Mouse (Mus musculus): ENCODE results near the gene Cabp4. TPM values are rescaled to one million over a fixed set of nuclear protein-coding genes. Genes with fewer than 3 reads are reported as not detected.

Gene Cabp4
- total and polyA plus RNA-seq, 3 experiments = 2.8 to 11.8 (median 6.4) TPM

- peak overlapping the region; percentile 89 for H3K27ac ChIP-seq (ENCODE audit: insufficient read depth, low read depth)
Measured at GRCm38 (mm10) chr19:4114551-4114950, 29.3 kb downstream of the Cabp4 start.

GRCm38 (mm10) chr19:4113806-4114230, 30.0 kb downstream of the Cabp4 start:
- dilution Hi-C loops (cut with MboI; ENCODE audit: extremely low pct_ligation_motif_present, extremely low pct_unique_long_range_greater_than_20kb, low sequenced_read_pairs) = no loop called here
- DNase-seq (ENCODE audit: extremely low read depth) = peak; percentile 82
- peak overlapping the region; percentile 89 for H3K27ac ChIP-seq (ENCODE audit: insufficient read depth, low read depth)
- H3K27me3 ChIP-seq (replicated peaks) = no peaks in the 10 kb centered on the region
- H3K36me3 ChIP-seq (replicated peaks in 1 of 2; ENCODE audit: control insufficient read depth in 1 of 2, insufficient read depth in 1 of 2, low read length in 1 of 2) = peaks cover 80 to 92% of the 10 kb centered on the region in 2 experiments
- H3K79me2 ChIP-seq (replicated peaks; ENCODE audit: control insufficient read depth, extremely low read depth, insufficient read depth, poor library complexity, severe bottlenecking) = no peaks in the 10 kb centered on the region
- H3K9ac ChIP-seq (ENCODE audit: insufficient read depth, low read depth) = peak overlapping the region; percentile 39
- TF ChIP-seq USF1 (IDR thresholded peaks at IDR 0.05; ENCODE audit: low read depth, low read length) = peak; percentile 69
- TF ChIP-seq POLR2A (IDR thresholded peaks at IDR 0.05; ENCODE audit: low read depth, low read length) = 0 out of 2 replicates have a peak, but pooled peaks have one; percentile 24
- TF ChIP-seq JUND (conservative IDR thresholded peaks at IDR 0.05; ENCODE audit: low read depth, low read length) = no peak
- no peak for TF ChIP-seq MYC (IDR thresholded peaks at IDR 0.05; ENCODE audit: low read depth, low read length)
- TF ChIP-seq MAX (IDR thresholded peaks at IDR 0.05; ENCODE audit: low read length) = peak; percentile 84
- TF ChIP-seq SIN3A (IDR thresholded peaks at IDR 0.05; ENCODE audit: low read length) = peak; percentile 39; the same call in 1 of the 2 replicates
- TF ChIP-seq ZNF384 (IDR thresholded peaks at IDR 0.05; ENCODE audit: low read depth, low read length) = no peak
- TF ChIP-seq KAT2A (IDR thresholded peaks at IDR 0.05; ENCODE audit: insufficient replicate concordance, low read length) = 0 out of 2 replicates have a peak, but pooled peaks have one; percentile 56
- TF ChIP-seq POLR2AphosphoS2 (IDR thresholded peaks at IDR 0.05; ENCODE audit: low read depth, low read length) = no peak
- TF ChIP-seq UBTF (IDR thresholded peaks at IDR 0.05; ENCODE audit: low read depth, low read length) = no peak
- TF ChIP-seq E2F4 (IDR thresholded peaks at IDR 0.05; ENCODE audit: insufficient replicate concordance, low read depth, low read length) = no peak
- TF ChIP-seq CHD2 (IDR thresholded peaks at IDR 0.05; ENCODE audit: low read length) = peak; percentile 62
- peak; percentile 62; the same call in 1 of the 2 replicates for TF ChIP-seq MEF2A (IDR thresholded peaks at IDR 0.05; ENCODE audit: borderline replicate concordance, low read depth, low read length)
- TF ChIP-seq ZMIZ1 (IDR thresholded peaks at IDR 0.05; ENCODE audit: low read depth, low read length) = no peak
- peak; percentile 76 for TF ChIP-seq ETS1 (conservative IDR thresholded peaks at IDR 0.05; ENCODE audit: low read depth, low read length)
- no peak for TF ChIP-seq GABPA (IDR thresholded peaks at IDR 0.05; ENCODE audit: insufficient replicate concordance, low read depth, low read length)
- peak; percentile 27; the same call in 1 of the 2 replicates for TF ChIP-seq TCF12 (IDR thresholded peaks at IDR 0.05; ENCODE audit: low read depth, low read length)
- peak; percentile 61; the same call in 1 of the 2 replicates for TF ChIP-seq EP300 (IDR thresholded peaks at IDR 0.05; ENCODE audit: low read length)
- no peak for TF ChIP-seq NELFE (IDR thresholded peaks at IDR 0.05; ENCODE audit: low read depth, low read length)
- no peak for TF ChIP-seq ZKSCAN1 (IDR thresholded peaks at IDR 0.05; ENCODE audit: borderline replicate concordance, low read depth, low read length)
- peak; percentile 63 for TF ChIP-seq USF2 (conservative IDR thresholded peaks at IDR 0.05; ENCODE audit: low read depth, low read length)
- TF ChIP-seq MAZ (IDR thresholded peaks at IDR 0.05; ENCODE audit: low read depth, low read length) = 0 out of 2 replicates have a peak, but pooled peaks have one; percentile 9
- TF ChIP-seq BHLHE40 (IDR thresholded peaks at IDR 0.05; ENCODE audit: low read depth, low read length) = peak; percentile 76
- TF ChIP-seq IRF4 (IDR thresholded peaks at IDR 0.05; ENCODE audit: low read depth, low read length) = peak; percentile 78
- TF ChIP-seq ELF1 (IDR thresholded peaks at IDR 0.05; ENCODE audit: low read depth, low read length) = no peak; the same call in 1 of the 2 replicates
- no peak for TF ChIP-seq RCOR1 (conservative IDR thresholded peaks at IDR 0.05; ENCODE audit: low read depth, low read length)
- no peak for TF ChIP-seq MXI1 (IDR thresholded peaks at IDR 0.05; ENCODE audit: low read depth, low read length)
- in situ Hi-C loops (cut with MboI; ENCODE audit: low pct_ligation_motif_present, low pct_unique_long_range_greater_than_20kb, low sequenced_read_pairs) = no loop called here
- peaks cover 19 to 54% of the 10 kb centered on the region in 2 experiments for H3K4me1 ChIP-seq (ENCODE audit: control insufficient read depth in 1 of 2, insufficient read depth in 2 of 2)
- peak overlapping the region; percentile 53 for H3K4me2 ChIP-seq (ENCODE audit: insufficient read depth, low read depth, poor library complexity, severe bottlenecking)
- no peak overlapping the region for H3K4me3 ChIP-seq (replicated peaks in 1 of 3; ENCODE audit: low read depth in 2 of 3, low read length in 2 of 3, poor library complexity in 1 of 3)
- no peaks in the 10 kb centered on the region for H3K9me3 ChIP-seq (replicated peaks; ENCODE audit: low read length)

More at GRCm38 (mm10) chr19:4114551-4114950, 29.3 kb downstream of the Cabp4 start:
- Histone ChIP-seq H3K4me2 (ENCODE audit: insufficient read depth, low read depth, poor library complexity, severe bottlenecking) (no peak overlapping the region), H3K9me3 (replicated peaks; ENCODE audit: low read length) (no peaks in the 10 kb centered on the region), H3K36me3 (replicated peaks in 1 of 2; ENCODE audit: control insufficient read depth in 1 of 2, insufficient read depth in 1 of 2, low read length in 1 of 2) (peaks cover 75 to 89% of the 10 kb centered on the region in 2 experiments), H3K27me3 (replicated peaks) (no peaks in the 10 kb centered on the region), H3K4me3 (replicated peaks in 1 of 3; ENCODE audit: low read depth in 2 of 3, low read length in 2 of 3, poor library complexity in 1 of 3) (no peak overlapping the region), H3K9ac (ENCODE audit: insufficient read depth, low read depth) (no peak overlapping the region), H3K79me2 (replicated peaks; ENCODE audit: control insufficient read depth, extremely low read depth, insufficient read depth, poor library complexity, severe bottlenecking) (no peaks in the 10 kb centered on the region), H3K4me1 (ENCODE audit: control insufficient read depth in 1 of 2, insufficient read depth in 2 of 2) (peaks cover 19 to 55% of the 10 kb centered on the region in 2 experiments)
- in situ Hi-C loops (cut with MboI; ENCODE audit: low pct_ligation_motif_present, low pct_unique_long_range_greater_than_20kb, low sequenced_read_pairs) = no loop called here
- no peak for DNase-seq (ENCODE audit: extremely low read depth)
- dilution Hi-C loops (cut with MboI; ENCODE audit: extremely low pct_ligation_motif_present, extremely low pct_unique_long_range_greater_than_20kb, low sequenced_read_pairs) = no loop called here
- TF ChIP-seq PAX5 (IDR thresholded peaks at IDR 0.05; ENCODE audit: low read length) (no peak), USF1 (IDR thresholded peaks at IDR 0.05; ENCODE audit: low read depth, low read length) (no peak), MXI1 (IDR thresholded peaks at IDR 0.05; ENCODE audit: low read depth, low read length) (no peak), MEF2A (IDR thresholded peaks at IDR 0.05; ENCODE audit: borderline replicate concordance, low read depth, low read length) (no peak), MYC (IDR thresholded peaks at IDR 0.05; ENCODE audit: low read depth, low read length) (no peak), POLR2A (IDR thresholded peaks at IDR 0.05; ENCODE audit: low read depth, low read length) (no peak), RAD21 (IDR thresholded peaks at IDR 0.05; ENCODE audit: low read depth, low read length) (no peak), ELF1 (IDR thresholded peaks at IDR 0.05; ENCODE audit: low read depth, low read length) (no peak), KAT2A (IDR thresholded peaks at IDR 0.05; ENCODE audit: insufficient replicate concordance, low read length) (no peak), IRF4 (IDR thresholded peaks at IDR 0.05; ENCODE audit: low read depth, low read length) (no peak), GABPA (IDR thresholded peaks at IDR 0.05; ENCODE audit: insufficient replicate concordance, low read depth, low read length) (no peak), UBTF (IDR thresholded peaks at IDR 0.05; ENCODE audit: low read depth, low read length) (no peak), ZKSCAN1 (IDR thresholded peaks at IDR 0.05; ENCODE audit: borderline replicate concordance, low read depth, low read length) (no peak)

All from CH12.LX (cell line).